Mouse (Mus musculus): ENCODE measurements around the gene Akap6.

- TF ChIP-seq POLR2A (IDR thresholded peaks at IDR 0.05; ENCODE audit: insufficient read length, low read depth) (no peak), POLR2AphosphoS2 (IDR thresholded peaks at IDR 0.05; ENCODE audit: insufficient read length, low read depth) (no peak), E2F4 (IDR thresholded peaks at IDR 0.05; ENCODE audit: insufficient read depth) (no peak)
Measured at GRCm38 (mm10) chr12:53145516-53145915, 446.3 kb downstream of the Akap6 start.

All from myocyte (in vitro differentiated cells).